Mouse (Mus musculus): ENCODE data around the gene Taf6. TPM values are rescaled to one million over a fixed set of nuclear protein-coding genes. Genes with fewer than 3 reads are reported as not detected.

Gene Taf6
- 10 to 100 TPM; 22.3 to 23.2 TPM for total RNA-seq (2023)

DNA sequence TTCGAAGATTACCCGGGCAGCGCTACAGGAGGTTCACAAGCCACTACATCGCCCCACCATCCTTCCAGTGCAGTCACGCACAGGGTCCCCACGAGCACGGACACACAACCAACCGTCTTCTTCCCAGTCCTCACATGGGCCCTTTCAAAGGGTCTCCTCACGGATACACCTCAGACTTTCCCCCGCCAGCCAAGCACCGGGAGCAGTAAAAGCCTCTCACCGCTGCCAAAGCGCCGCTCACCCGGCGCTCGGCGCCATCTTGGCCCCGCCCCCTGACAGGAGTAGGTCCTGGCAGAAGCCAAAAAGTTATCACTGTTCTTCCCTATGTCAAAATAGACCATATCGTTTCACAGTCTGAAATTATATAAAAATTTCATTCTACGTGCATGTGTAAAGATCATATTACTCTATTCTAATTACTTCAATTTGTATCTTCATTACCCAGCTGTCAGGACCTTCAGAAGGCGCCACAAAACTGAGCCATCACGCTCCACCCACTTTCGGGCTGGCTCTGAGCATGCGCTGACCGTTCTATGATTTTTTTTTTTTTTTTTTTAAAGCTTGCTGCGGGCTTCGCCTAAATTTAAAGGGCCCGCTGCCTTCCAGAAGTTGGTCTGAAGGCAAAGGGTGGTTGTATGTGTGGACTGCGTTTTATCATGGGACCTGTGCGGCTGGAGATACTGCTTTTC is at the start of gene Taf6, which contains the start of gene Cnpy4:
Taf6 (minus strand) TSS at position 502 of the 689 bp plus-strand sequence.
Cnpy4 (plus strand) TSS at position 536 of the 689 bp plus-strand sequence.

GRCm38 (mm10) chr5:138225700-138226099 is 38.4 kb upstream of the Taf6 start, which contains the start of gene Nxpe5:
TSS of gene Nxpe5 (plus strand) at chr5:138225898.

DNA sequence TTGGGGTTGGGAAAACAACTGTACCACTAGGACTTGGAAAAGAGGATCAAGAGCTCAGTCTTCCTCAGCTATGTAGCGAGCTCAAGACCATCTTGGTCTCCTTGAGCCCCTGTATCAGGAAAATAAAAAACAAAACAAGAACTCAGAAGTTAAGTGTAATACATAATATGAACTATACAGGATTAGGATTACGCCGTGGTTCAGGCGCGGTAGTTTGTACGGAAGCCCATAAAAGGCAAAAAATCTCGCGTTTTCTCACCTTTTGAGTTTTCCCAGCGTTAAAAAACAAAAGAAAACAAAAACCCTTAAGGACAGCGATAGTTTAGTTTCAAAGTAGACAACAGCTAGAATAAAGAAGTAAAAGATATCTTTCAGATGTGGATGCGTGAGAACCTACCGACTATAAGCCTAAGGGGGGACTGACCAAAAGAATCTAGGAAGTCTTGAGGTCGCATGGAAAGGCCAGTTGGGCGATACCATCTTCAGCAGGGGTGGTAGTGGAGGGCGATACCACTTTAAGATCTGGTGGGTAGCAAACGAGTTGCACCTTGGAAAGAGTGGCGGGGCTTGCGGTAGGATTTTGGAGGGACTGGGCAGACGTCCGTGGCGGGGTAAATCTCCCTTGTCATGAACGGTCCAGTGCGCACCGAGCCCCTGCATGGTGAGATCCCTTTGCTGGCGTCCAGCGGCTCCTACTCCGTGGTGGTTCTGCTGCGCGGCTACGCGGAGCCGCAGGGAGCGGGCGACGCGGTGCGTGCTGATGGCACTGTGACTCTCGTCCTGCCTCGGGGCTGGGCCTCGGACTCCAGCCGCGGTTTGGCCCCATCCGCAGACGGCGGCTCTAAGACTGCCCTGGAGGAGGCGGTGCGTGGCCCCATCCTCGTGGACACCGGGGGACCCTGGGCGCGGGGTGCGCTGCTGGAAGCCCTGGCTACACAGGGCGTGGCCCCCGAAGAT is 6.8 kb upstream of the Taf6 start, which contains the start of gene Mblac1:
Mblac1 (plus strand) TSS at position 544 of the 957 bp plus-strand sequence.

DNA sequence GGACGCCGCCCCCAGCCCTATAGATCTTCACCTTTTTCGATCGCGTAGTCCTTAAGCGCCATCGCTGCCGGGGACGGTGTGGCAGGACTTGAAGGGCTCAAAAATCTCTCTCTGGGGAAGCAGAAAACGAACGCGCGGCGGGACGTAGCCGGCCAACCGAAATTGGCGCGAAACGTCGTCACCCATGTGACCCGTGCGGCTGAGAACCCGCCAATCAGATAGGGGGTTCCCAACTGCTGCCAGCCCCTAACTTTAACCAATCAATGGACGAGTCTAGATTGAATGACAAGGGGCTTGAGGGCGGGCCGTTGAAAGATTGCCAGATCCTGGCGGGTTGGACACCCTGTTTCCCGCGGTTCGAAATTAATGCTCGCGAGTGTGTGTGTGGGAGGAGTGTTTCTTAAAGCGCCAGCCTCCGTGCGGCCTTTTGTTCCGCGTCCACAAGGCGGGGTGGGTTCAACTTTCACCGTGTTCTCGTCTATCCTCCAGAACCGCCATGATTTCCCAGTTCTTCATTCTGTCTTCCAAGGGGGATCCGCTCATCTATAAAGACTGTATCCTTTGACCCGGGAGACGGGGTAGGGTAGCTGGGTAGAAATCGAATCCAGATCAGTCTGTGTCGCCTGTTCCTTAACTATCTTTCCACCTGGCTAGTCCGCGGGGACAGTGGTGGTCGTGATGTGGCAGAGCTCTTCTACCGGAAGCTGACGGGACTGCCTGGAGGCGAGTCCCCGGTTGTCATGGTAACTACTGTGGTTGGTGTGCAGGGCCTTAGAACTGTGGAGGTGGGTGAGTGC is 15.4 kb downstream of the Taf6 start, which contains the start of the genes Ap4m1 and Mcm7:
Ap4m1 (plus strand) TSS at position 308 of the 797 bp plus-strand sequence.
Mcm7 (minus strand) TSS at position 728 of the 797 bp plus-strand sequence.

DNA sequence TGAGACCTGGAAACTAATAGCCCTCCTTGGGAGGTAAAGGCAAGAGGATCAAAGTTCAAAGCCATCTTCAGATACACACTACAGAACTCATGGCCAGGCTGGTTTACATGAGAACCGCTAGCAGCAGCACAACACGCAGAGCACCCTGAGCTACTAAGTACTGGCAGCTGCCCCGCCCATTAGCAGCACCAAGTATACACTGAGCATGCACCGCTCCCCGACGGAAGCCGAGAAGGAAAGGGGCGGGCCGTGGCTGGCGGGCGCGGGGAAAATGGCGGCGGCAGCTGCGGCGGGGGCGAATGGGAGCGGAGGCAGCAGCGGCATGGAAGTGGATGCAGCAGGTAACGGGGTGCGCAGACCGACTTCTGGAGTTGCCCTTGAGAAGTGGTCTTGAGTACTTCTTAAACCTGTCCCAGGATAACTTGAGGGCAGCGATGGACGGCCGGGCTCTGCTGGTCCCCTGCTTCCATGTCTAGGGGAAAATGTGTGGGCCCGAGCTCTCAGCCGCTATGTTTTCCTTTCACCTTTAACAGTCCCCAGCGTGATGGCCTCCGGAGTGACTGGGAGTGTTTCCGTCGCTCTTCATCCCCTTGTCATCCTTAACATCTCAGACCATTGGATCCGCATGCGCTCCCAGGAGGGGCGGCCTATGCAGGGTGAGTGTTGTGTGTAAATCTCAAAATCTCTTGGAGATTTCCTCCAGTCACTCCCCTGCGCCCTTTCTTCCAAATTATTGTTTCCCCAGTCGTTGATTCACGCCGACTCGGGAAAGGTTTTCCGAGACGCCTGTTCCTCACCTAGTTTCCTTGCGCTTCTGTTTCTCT is 26.2 kb downstream of the Taf6 start, which contains the start of gene Cops6:
Cops6 (plus strand) TSS at position 230 of the 824 bp plus-strand sequence.

GRCm38 (mm10) chr5:138155443-138155976 is 31.7 kb downstream of the Taf6 start, which contains the start of gene Zfp113:
TSS of gene Zfp113 (minus strand) at chr5:138155744.

Other genes starting within 250 kb of the Taf6 start
- not detected for gene Gjc3, start 224.4 kb downstream of the Taf6 start, total RNA-seq (2023)
- not detected for gene Azgp1, start 205.9 kb downstream of the Taf6 start, total RNA-seq (2023)
- not detected for gene Smok3a, start 166.2 kb downstream of the Taf6 start, total RNA-seq (2023)
- not detected for gene Smok3b, start 166.0 kb downstream of the Taf6 start, total RNA-seq (2023)
- gene Smok3c, start 134.3 kb downstream of the Taf6 start, total RNA-seq (2023), result not detected
- gene Zkscan1, start 102.4 kb downstream of the Taf6 start, total RNA-seq (2023), result 10 to 100 TPM; 11.2 to 12.3 TPM
- 1 to 10 TPM; 7.0 to 7.9 TPM for gene Zscan21, start 70.5 kb downstream of the Taf6 start, total RNA-seq (2023)
- 1 to 10 TPM; 2.5 to 3.6 TPM for gene Zfp113, start 31.7 kb downstream of the Taf6 start, total RNA-seq (2023)
- gene Cops6, start 26.4 kb downstream of the Taf6 start, total RNA-seq (2023), result 10 to 100 TPM; 45.2 to 52.4 TPM
- gene Ap4m1, start 15.4 kb downstream of the Taf6 start, total RNA-seq (2023), result 10 to 100 TPM; 44.6 to 51.6 TPM
- 10 to 100 TPM; 22.7 to 24.9 TPM for gene Mcm7, start 15.0 kb downstream of the Taf6 start, total RNA-seq (2023)
- gene Cnpy4, start within 50 bp of the Taf6 start, total RNA-seq (2023), result 10 to 100 TPM; 12.7 to 16.3 TPM
- 1 to 10 TPM; 3.1 to 4.2 TPM for gene Mblac1, start 6.9 kb upstream of the Taf6 start, total RNA-seq (2023)
- 1 to 10 TPM; 6.4 to 8.4 TPM for gene Nxpe5, start 38.4 kb upstream of the Taf6 start, total RNA-seq (2023)
- 10 to 100 TPM; 77.4 to 83.2 TPM for gene Lamtor4, start 68.0 kb upstream of the Taf6 start, total RNA-seq (2023)
- gene BC037034, start 76.6 kb upstream of the Taf6 start, total RNA-seq (2023), result 10 to 100 TPM; 54.7 to 72.0 TPM
- gene Gal3st4, start 85.4 kb upstream of the Taf6 start, total RNA-seq (2023), result under 1 TPM in 1 of 2 experiments, not detected in 1; 0.30 TPM
- gene Gm43720, start 92.5 kb upstream of the Taf6 start, total RNA-seq (2023), result not detected
- gene Gpc2, start 92.6 kb upstream of the Taf6 start, total RNA-seq (2023), result 1 to 10 TPM; 2.0 to 2.5 TPM
- 1 to 10 TPM in 1 of 2 experiments, under 1 TPM in 1; 0.67 to 1.6 TPM for gene Stag3, start 92.8 kb upstream of the Taf6 start, total RNA-seq (2023)
- gene Pvrig, start 154.5 kb upstream of the Taf6 start, total RNA-seq (2023), result 10 to 100 TPM in 1 of 2 experiments, 1 to 10 TPM in 1; 8.9 to 11.7 TPM

Data from monocyte, adult 59 days (primary cell).